Mouse (Mus musculus) neural tube, embryonic 15.5 days (tissue): ENCODE data around the gene Grasp. TPM values are rescaled to one million over a fixed set of nuclear protein-coding genes. Genes with fewer than 3 reads are reported as not detected.

Source experiments
- ATAC-seq: fragments of 200-750 bp; cut with Nextera tagmentation; 2 replicates; pipeline ENCODE4 v1.8.0; 2017; ENCODE audit warnings: mild to moderate bottlenecking, moderate TSS enrichment, moderate library complexity; ENCODE audit not compliant: low FRiP score
- H3K27ac ChIP-seq: fragments of 300-500 bp; sonication (generic); replicated peaks from 2 replicates; pipeline ENCODE4 v1.5.1; 2015; ENCODE audit warnings: mild to moderate bottlenecking, inconsistent platforms
- H3K27me3 ChIP-seq: fragments of 300-500 bp; sonication (generic); replicated peaks from 2 replicates; pipeline ENCODE4 v1.6.1; 2015; ENCODE audit warnings: inconsistent platforms
- H3K36me3 ChIP-seq: fragments of 300-500 bp; sonication (generic); 2 replicates; pipeline ENCODE4 v1.6.1; 2015; ENCODE audit warnings: inconsistent platforms
- H3K4me1 ChIP-seq: fragments of 300-500 bp; sonication (generic); 2 replicates; pipeline ENCODE4 v1.6.1; 2015; ENCODE audit warnings: inconsistent platforms
- H3K4me2 ChIP-seq: fragments of 300-500 bp; sonication (generic); 2 replicates; pipeline ENCODE4 v1.6.1; 2015; ENCODE audit warnings: inconsistent platforms, mild to moderate bottlenecking, moderate library complexity
- H3K4me3 ChIP-seq: fragments of 300-500 bp; sonication (generic); replicated peaks from 2 replicates; pipeline ENCODE4 v1.5.1; 2015; ENCODE audit warnings: mild to moderate bottlenecking, inconsistent platforms
- H3K9ac ChIP-seq: fragments of 300-500 bp; sonication (generic); replicated peaks from 2 replicates; pipeline ENCODE4 v1.6.1; 2015; ENCODE audit warnings: mild to moderate bottlenecking, inconsistent platforms
- H3K9me3 ChIP-seq: fragments of 300-500 bp; sonication (generic); replicated peaks from 2 replicates; pipeline ENCODE4 v1.6.1; 2016; ENCODE audit warnings: inconsistent platforms
- WGBS: fragments of 180-500 bp; shearing (Covaris S2); methylation state at CpG from one replicate; pipeline ENCODE4 v1.1.7; 2015; ENCODE audit warnings: mixed read lengths; 5-methylcytosine and 5-hydroxymethylcytosine counted together
- polyA plus RNA-seq: library from polyadenylated mRNA; unstranded; fragments of >200 nt; fragmentation: Nextera tagmentation; extraction: Ambion mirVana; gene quantifications from 2 replicates; pipeline ENCODE4 v1.2.1, GENCODE M21; 2015

Gene Grasp
- polyA plus RNA-seq, 1 experiment from 2014 or later: 2.2 TPM

DNA sequence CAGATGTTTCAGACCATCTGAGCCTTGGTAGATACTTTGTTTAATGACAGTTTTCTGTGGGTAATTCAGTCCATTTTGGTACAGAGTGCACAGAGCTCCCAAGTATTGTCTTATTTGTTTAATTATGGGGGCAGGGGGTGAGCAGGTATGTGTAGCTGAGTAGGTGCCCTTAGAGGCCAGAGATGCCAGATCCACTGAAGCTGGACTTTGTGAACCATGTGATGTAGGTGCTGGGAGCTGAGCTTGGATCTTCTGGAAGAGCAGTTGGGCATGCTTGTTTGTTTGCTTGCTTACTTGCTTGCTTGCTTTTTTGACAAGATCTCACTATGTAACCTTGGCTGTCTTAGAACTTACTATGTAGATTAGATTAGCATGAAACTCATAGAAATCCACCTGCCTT lies 27.0 kb upstream of the Grasp start:
- Histone ChIP-seq H3K4me2 (no peak overlapping the region), H3K27me3 (no peaks in the 10 kb centered on the region), H3K4me1 (peaks cover 22% of the 10 kb centered on the region), H3K4me3 (no peak overlapping the region), H3K9ac (no peak overlapping the region), H3K36me3 (peaks cover 66% of the 10 kb centered on the region), H3K9me3 (no peaks in the 10 kb centered on the region), H3K27ac (no peak overlapping the region)
- no peak for ATAC-seq

- WGBS: 88% methylated on average over 15 of the region's 15 CpGs
- no peak overlapping the region for H3K9ac ChIP-seq
- H3K4me2 ChIP-seq: no peak overlapping the region
- peaks cover 15% of the 10 kb centered on the region for H3K4me1 ChIP-seq
- no peak overlapping the region for H3K27ac ChIP-seq
- ATAC-seq: no peak
- no peak overlapping the region for H3K4me3 ChIP-seq
- H3K27me3 ChIP-seq: no peaks in the 10 kb centered on the region
- H3K9me3 ChIP-seq: no peaks in the 10 kb centered on the region
- H3K36me3 ChIP-seq: peaks cover 73% of the 10 kb centered on the region
Observed at GRCm38 (mm10) chr15:101197497-101198179, 26.4 kb upstream of the Grasp start.

DNA sequence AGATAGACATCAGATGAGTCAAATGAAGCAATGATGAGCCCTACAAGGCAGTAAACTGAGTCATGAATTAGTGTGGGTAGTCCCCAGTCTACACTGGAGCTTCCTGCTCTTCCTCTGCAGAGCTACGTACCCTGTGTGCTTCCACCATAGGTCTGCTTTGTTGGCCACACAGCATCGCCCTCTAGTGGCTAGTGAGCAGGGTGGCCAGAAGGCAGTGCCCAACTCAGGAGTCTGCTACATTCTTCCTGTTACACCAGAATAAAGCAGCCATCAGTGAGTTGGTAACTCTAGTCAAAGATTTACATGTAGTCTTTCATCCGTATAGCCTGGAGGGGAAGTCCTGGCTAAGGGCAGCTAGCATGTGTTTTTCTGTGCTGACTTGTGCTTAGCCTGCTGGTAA lies 25.8 kb upstream of the Grasp start:
- no peaks in the 10 kb centered on the region for H3K27me3 ChIP-seq
- H3K36me3 ChIP-seq: peaks cover 79% of the 10 kb centered on the region
- H3K27ac ChIP-seq: no peak overlapping the region
- no peak overlapping the region for H3K4me2 ChIP-seq
- H3K4me1 ChIP-seq: peaks cover 9% of the 10 kb centered on the region
- H3K4me3 ChIP-seq: no peak overlapping the region
- peak; percentile 71; the same call in 1 of the 2 replicates for ATAC-seq
- H3K9ac ChIP-seq: no peak overlapping the region
- no peaks in the 10 kb centered on the region for H3K9me3 ChIP-seq
- WGBS: 22% methylated on average over 3 of the region's 3 CpGs

- no peak overlapping the region for H3K9ac ChIP-seq
- no peak overlapping the region for H3K4me2 ChIP-seq
- no peaks in the 10 kb centered on the region for H3K27me3 ChIP-seq
- no peaks in the 10 kb centered on the region for H3K9me3 ChIP-seq
- H3K27ac ChIP-seq: no peak overlapping the region
- H3K36me3 ChIP-seq: peaks cover 82% of the 10 kb centered on the region
- no peak for ATAC-seq
- H3K4me1 ChIP-seq: peaks cover 4% of the 10 kb centered on the region
- 88% methylated on average over 14 of the region's 14 CpGs for WGBS
- no peak overlapping the region for H3K4me3 ChIP-seq
Observed at GRCm38 (mm10) chr15:101198850-101199249, 25.1 kb upstream of the Grasp start.

DNA sequence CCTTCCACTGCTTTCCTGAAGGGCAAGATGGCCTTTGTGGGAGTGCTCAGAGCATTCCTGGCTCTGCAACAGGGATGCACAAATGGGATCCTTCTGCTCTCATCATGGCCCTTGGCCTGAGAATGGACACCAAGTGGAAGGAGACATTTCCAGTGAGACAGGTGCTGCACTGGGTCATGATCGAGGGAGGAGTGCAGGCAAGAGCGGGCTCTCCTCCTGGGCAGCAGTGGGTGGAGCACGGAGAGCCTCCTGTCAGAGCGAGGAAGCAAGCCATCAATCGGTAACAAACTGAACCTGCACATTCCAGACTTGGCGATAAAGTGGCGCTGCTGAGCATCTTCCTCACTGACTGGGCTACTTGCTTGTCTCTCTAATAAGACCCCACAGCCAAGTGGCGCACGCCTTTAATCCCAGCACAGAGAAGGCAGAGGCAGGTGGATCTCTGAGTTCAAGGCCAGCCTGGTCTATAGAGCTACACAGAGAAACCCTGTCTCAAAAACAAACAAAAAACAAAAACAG lies 23.2 kb upstream of the Grasp start:
- Histone ChIP-seq H3K36me3 (peaks cover 82% of the 10 kb centered on the region), H3K4me2 (no peak overlapping the region), H3K9me3 (no peaks in the 10 kb centered on the region), H3K4me1 (no peaks in the 10 kb centered on the region), H3K4me3 (no peak overlapping the region), H3K27me3 (no peaks in the 10 kb centered on the region), H3K9ac (no peak overlapping the region), H3K27ac (no peak overlapping the region)
- 97% methylated on average over 9 of the region's 9 CpGs for WGBS
- ATAC-seq: no peak

DNA sequence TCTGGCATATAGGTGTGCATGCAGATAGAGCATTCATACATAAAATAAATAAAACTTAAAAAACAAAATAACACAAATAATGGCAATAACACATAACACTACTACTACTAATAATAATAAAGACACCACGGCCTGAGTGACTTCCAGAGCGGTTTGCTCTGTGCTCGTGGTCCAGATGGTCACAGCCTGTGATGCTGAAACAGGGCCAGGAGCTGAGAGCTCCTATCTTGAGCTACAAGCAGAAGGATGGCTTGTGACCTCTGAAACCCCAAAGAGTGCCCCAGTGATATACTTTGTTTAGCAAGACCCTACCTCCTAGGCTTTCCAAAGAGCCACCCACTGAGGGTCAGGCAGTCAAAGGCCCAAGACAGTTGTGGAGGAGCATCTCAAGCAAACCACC lies 22.6 kb upstream of the Grasp start:
- H3K4me3 ChIP-seq: no peak overlapping the region
- no peak overlapping the region for H3K9ac ChIP-seq
- H3K4me1 ChIP-seq: no peaks in the 10 kb centered on the region
- no peak overlapping the region for H3K27ac ChIP-seq
- H3K27me3 ChIP-seq: no peaks in the 10 kb centered on the region
- no peak for ATAC-seq
- 91% methylated on average over 3 of the region's 3 CpGs for WGBS
- no peak overlapping the region for H3K4me2 ChIP-seq
- peaks cover 82% of the 10 kb centered on the region for H3K36me3 ChIP-seq
- no peaks in the 10 kb centered on the region for H3K9me3 ChIP-seq

DNA sequence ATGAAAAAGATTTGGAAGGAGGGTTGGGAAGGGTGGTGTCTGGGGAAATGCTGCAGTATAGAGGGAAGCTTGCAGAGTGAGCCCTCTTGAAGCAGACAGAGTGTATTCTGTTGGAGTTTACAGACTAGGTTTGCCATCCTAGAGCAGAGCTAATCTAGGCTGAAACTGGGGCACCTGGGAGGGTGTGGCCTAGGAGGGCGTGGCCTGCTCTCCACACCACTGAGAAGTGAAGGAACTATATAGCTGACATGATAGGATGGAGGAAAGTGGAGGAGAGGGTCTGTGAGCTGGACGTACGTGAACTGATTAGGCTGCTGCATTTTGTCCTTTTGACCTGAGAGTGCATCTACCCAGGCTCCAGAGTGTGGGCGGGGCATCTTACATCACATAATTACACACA lies 20.3 kb upstream of the Grasp start:
- 83% methylated on average over 4 of the region's 4 CpGs for WGBS
- Histone ChIP-seq H3K9ac (no peak overlapping the region), H3K4me1 (no peaks in the 10 kb centered on the region), H3K36me3 (peaks cover 91% of the 10 kb centered on the region), H3K4me2 (no peak overlapping the region), H3K4me3 (no peak overlapping the region), H3K27me3 (no peaks in the 10 kb centered on the region), H3K9me3 (no peaks in the 10 kb centered on the region), H3K27ac (no peak overlapping the region)
- ATAC-seq: no peak

- 87% methylated on average over 7 of the region's 7 CpGs for WGBS
- Histone ChIP-seq H3K27ac (no peak overlapping the region), H3K4me1 (no peaks in the 10 kb centered on the region), H3K36me3 (peaks cover 93% of the 10 kb centered on the region), H3K4me3 (no peak overlapping the region), H3K27me3 (no peaks in the 10 kb centered on the region), H3K9ac (no peak overlapping the region), H3K4me2 (no peak overlapping the region), H3K9me3 (no peaks in the 10 kb centered on the region)
- no peak for ATAC-seq
Observed at GRCm38 (mm10) chr15:101204781-101205180, 19.2 kb upstream of the Grasp start.

- Histone ChIP-seq H3K27me3 (no peaks in the 10 kb centered on the region), H3K4me1 (no peaks in the 10 kb centered on the region), H3K9me3 (no peaks in the 10 kb centered on the region), H3K9ac (no peak overlapping the region), H3K4me3 (no peak overlapping the region), H3K27ac (no peak overlapping the region), H3K36me3 (peaks cover 69% of the 10 kb centered on the region), H3K4me2 (no peak overlapping the region)
- no peak for ATAC-seq
- WGBS: 66% methylated on average over 6 of the region's 6 CpGs
Observed at GRCm38 (mm10) chr15:101210228-101210627, 13.8 kb upstream of the Grasp start.

DNA sequence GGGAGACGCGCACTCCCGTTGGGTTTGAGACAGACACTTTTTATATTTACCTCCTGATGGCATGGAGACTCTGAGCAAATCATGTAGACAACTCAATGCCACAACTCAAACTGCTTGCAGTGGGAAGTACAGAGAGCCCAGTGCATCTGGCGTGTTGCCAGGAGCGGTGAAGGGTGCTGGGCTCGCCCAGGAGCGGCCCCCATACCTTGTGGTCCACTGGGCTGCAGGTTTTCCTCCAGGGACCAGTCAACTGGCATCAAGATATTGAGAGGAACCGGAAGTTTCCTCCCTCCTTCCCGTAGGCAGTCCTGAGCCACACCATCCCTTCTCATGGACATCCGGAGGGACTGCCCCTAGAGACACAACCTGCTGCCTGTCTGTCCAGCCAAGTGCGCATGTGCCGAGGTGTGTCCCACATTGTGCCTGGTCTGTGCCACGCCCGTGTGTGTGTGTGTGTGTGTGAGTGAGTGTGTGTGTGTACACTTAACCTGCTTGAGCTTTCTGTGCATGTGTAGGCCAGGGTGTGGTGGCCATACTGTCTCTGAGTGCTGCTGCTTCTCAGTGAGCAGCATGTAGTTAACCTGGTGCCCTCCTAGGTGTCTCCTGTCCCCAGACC lies 12.9 kb upstream of the Grasp start:
- no peak overlapping the region for H3K4me2 ChIP-seq
- 89% methylated on average over 14 of the region's 14 CpGs for WGBS
- no peaks in the 10 kb centered on the region for H3K4me1 ChIP-seq
- no peak overlapping the region for H3K9ac ChIP-seq
- H3K9me3 ChIP-seq: no peaks in the 10 kb centered on the region
- no peak for ATAC-seq
- H3K27ac ChIP-seq: no peak overlapping the region
- H3K36me3 ChIP-seq: peaks cover 65% of the 10 kb centered on the region
- no peaks in the 10 kb centered on the region for H3K27me3 ChIP-seq
- H3K4me3 ChIP-seq: no peak overlapping the region

GRCm38 (mm10) chr15:101212435-101212834 lies 11.6 kb upstream of the Grasp start:
- no peaks in the 10 kb centered on the region for H3K9me3 ChIP-seq
- no peak overlapping the region for H3K9ac ChIP-seq
- no peak overlapping the region for H3K4me3 ChIP-seq
- H3K27me3 ChIP-seq: no peaks in the 10 kb centered on the region
- H3K36me3 ChIP-seq: peaks cover 52% of the 10 kb centered on the region
- H3K4me2 ChIP-seq: no peak overlapping the region
- H3K27ac ChIP-seq: no peak overlapping the region
- 75% methylated on average over 14 of the region's 14 CpGs for WGBS
- H3K4me1 ChIP-seq: no peaks in the 10 kb centered on the region
- no peak for ATAC-seq

DNA sequence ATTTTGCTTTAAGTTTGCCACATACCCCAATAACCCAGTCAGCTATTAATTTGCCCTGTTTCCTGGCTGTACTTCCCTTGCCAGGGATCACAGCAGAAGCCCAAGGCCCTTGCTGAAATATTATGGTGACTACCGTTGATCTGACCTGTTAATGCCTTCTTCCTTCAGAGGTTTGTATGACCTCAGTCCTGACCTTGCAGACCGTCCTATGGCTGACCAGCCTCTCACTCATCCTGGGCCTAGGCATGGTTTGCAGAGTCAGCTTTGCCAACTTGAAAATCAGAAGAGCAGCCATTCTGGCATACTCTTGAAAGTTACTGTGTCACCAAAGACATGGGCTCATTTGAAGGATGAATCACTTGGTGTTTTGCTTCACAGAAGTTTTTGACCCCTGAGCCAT lies 8.9 kb upstream of the Grasp start:
- Histone ChIP-seq H3K4me2 (no peak overlapping the region), H3K4me3 (no peak overlapping the region), H3K4me1 (no peaks in the 10 kb centered on the region), H3K27ac (no peak overlapping the region), H3K9me3 (no peaks in the 10 kb centered on the region), H3K27me3 (no peaks in the 10 kb centered on the region), H3K36me3 (peaks cover 31% of the 10 kb centered on the region), H3K9ac (no peak overlapping the region)
- ATAC-seq: no peak
- 80% methylated on average over 2 of the region's 2 CpGs for WGBS
